21 mouse cellular contexts compared by ENCODE assay signal in the genomic region with DNA sequence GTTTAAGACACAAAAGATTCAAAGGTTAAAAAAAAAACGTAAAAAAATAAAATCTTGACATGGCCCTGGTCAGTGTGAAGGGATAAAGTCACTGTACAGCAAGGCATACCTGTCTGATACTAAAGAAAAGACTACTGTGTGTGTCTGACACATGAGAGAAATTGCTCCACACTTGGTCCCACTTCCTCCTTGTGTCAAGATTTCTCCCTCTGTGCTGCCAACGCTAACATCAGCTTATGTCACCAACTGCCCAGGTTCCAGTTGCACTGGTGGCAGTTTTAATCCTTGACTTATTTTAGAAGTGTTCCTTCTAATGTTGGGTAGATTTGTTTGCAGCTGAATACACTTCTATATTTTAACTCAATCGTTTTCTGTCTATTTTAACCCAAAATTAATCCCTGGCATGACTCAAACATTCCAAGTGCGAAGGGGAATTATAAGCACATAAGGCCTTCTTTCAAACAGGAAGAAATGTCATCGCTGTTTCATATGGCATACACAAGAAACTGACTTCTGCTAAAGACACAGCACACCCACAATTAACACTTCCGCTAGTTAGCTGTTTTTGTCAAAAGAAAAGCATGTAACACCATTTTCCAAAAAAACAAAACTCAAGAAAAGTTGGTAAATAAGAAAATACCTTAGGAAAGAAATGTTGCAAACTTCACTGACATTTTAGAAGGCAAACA.
"Had no signal": no experiment of that assay in that cellular context is flagged by ENCODE, and none has a peak within 500 bp of the region (broad histone marks: within the 10 kb centered on the region; RNA-seq: fewer than 3 reads in every experiment).

No protein-coding gene starts in this region.

- H3K4me3 ChIP-seq: intestine, embryonic 15.5 days; layer of hippocampus, adult 2 months; limb, embryonic 12.5 days; liver, embryonic 12.5 days; liver, embryonic 15.5 days had no signal

- H3K4me2 ChIP-seq: intestine, embryonic 15.5 days; limb, embryonic 12.5 days; liver, embryonic 12.5 days; liver, embryonic 15.5 days; midbrain, embryonic 11.5 days had no signal

- H3K9ac ChIP-seq: intestine, embryonic 15.5 days; limb, embryonic 12.5 days; liver, embryonic 12.5 days; liver, embryonic 15.5 days had no signal

- H3K36me3 ChIP-seq: intestine, embryonic 15.5 days; limb, embryonic 12.5 days; liver, embryonic 12.5 days; liver, embryonic 15.5 days had no signal

- H3K27ac ChIP-seq: intestine, embryonic 15.5 days; kidney, postnatal 0 days; layer of hippocampus, adult 2 months; limb, embryonic 12.5 days; liver, embryonic 12.5 days; liver, embryonic 15.5 days; macrophage; stomach, postnatal 0 days had no signal

- H3K4me1 ChIP-seq: intestine, embryonic 15.5 days; limb, embryonic 12.5 days had no signal

- DNase-seq: kidney, adult 2 months; kidney, postnatal 25 days; layer of hippocampus, adult 9-11 months; liver; lung, adult 2 months; midbrain, embryonic 14.5 days; right cerebral cortex, adult 18-20 months; right cerebral cortex, postnatal 14 days; right cerebral cortex, postnatal 4 days; thymus, adult 2 months; thymus, postnatal 14 days; thymus, postnatal 4 days had no signal

- H3K27me3 ChIP-seq: intestine, embryonic 15.5 days; limb, embryonic 12.5 days; liver, embryonic 12.5 days; liver, embryonic 15.5 days had no signal

- H3K9me3 ChIP-seq: intestine, embryonic 15.5 days; limb, embryonic 12.5 days; liver, embryonic 12.5 days; liver, embryonic 15.5 days had no signal

- ATAC-seq: intestine, embryonic 15.5 days; liver, embryonic 12.5 days had no signal
